Mouse (Mus musculus): ENCODE data around the gene Pid1.
"Not testable (repeated sequence)": the region's sequence is repeated elsewhere in the genome, so short reads cannot be mapped to it uniquely, and the experiment has no call there.

Gene Pid1

GRCm38 (mm10) chr1:84359611-84360500 lies 4.1 kb downstream of the Pid1 start:
- DNase-seq (ENCODE audit: low spot score), result peak; percentile 56

DNA sequence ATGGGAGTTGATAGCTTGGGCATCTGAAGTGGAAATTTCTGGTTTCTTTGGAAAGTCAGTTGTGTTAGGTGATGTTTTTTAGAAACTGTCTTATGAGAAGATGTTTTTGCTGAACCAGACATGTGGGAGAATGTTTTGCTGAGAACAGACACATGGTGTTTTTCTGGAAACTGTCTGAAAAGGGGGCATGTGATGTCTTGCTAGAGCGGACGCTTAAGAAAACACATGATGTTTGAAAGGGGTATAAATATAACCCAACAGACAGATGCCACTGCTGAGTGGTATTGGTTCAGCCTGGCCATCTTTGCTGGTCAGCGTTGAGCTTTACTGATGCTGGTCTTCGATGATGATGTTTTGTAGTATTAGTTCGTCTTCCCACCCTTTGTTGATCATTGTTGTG lies 6.8 kb downstream of the Pid1 start:
- no peak for DNase-seq (ENCODE audit: low spot score)

GRCm38 (mm10) chr1:84350262-84350661 lies 13.7 kb downstream of the Pid1 start:
- no peak for DNase-seq (ENCODE audit: low spot score)

- DNase-seq (ENCODE audit: low spot score), result no peak
Observed at GRCm38 (mm10) chr1:84347796-84348476, 16.0 kb downstream of the Pid1 start.

DNA sequence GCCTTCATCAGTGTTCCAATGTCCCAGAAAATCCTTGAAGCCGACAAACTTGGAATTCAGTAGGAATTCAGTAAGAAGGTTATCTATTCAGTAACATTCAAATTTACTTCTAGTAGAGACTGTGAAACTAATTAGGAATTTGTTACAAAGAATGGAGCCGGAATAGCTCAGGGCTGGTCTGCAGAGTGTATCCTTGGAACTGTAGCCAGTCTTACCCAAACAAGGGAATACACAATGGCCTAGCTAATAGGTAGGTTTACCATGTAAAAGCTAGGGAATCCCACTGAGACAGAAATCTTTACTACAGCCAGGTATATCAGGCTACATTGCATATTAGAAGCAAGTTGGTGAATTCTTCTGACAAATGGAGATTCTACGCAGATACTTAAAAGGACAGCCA lies 31.2 kb downstream of the Pid1 start:
- DNase-seq (ENCODE audit: low spot score), result not testable (repeated sequence)

GRCm38 (mm10) chr1:84331861-84332260 lies 32.1 kb downstream of the Pid1 start:
- not testable (repeated sequence) for DNase-seq (ENCODE audit: low spot score)

DNA sequence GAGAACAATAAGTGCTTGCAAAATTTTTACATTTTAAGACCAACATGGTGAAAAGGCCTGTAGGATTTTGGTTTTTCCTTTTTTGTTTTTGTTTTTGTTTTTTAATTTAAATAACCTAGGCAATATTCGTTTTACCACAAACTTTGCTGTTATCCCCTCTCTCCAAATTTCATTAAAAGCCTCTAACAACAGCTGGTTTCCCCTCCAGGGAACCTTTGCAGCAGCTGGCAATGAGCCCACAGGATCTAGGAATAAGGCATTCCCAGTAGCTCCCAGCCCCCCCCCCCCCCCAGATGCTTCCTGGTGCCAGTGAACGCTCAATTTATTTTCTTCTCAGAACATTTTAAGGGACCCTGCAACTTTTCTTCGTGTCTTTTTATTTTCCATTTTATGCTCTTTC lies 38.7 kb downstream of the Pid1 start:
- no peak for DNase-seq (ENCODE audit: low spot score)

GRCm38 (mm10) chr1:84321327-84321726 lies 42.7 kb downstream of the Pid1 start:
- no peak for DNase-seq (ENCODE audit: low spot score)

- no peak for DNase-seq (ENCODE audit: low spot score)
Observed at GRCm38 (mm10) chr1:84318569-84318968, 45.4 kb downstream of the Pid1 start.

GRCm38 (mm10) chr1:84317827-84318226 lies 46.2 kb downstream of the Pid1 start:
- DNase-seq (ENCODE audit: low spot score), result no peak

- DNase-seq (ENCODE audit: low spot score), result peak; percentile 63
Observed at GRCm38 (mm10) chr1:84309966-84310460, 54.0 kb downstream of the Pid1 start.

DNA sequence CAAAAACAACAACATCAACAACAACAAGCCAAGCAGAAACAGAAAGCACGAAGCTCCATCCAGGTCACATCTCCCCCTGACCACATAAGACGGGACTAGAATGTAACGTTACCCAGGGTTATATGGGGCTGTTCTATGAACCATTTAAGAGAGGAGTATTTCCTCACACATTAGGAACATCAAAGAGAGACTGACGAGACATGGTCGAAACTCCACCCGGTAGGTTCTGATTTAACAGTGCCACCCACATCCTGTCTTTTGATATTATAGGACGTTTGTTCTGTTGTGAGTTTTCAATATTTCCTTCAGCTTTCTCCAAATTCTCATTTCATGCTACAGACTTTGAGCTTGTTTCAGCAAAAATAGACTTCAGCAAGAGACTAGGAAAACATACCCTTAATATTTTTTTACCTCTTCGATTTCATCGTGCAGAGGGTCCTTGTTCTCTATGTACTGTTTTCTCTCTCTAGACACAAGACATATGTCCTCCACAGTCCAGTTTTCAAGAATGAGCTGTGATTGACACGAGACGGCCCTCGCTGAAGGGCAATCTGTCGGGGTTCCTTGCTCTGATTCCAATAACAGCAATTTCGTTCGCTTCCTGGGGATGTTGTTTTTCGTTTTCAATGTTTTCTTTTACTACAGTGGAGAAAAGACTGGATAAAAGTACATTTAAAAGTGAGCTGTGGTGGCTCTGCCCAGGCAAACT lies 58.1 kb downstream of the Pid1 start:
- no peak for DNase-seq (ENCODE audit: low spot score)

DNA sequence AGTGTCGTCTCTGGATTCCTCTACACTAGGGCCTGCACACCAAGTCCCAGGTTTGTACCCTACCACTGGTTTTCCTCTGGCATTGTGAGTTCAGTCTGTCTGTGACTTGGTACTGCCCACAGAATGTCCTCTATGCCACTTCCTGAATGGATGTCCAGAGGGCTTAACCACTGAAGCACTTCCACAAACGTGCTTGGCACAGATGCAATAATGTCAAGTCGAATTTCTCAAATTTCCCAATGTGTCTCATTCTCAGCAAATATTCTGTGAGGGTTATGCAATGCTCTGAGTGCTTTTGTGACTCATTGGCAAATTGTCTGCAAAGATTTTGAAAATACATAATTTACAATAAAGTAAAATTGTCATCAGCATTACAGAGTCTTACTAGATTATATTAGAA lies 61.2 kb downstream of the Pid1 start:
- DNase-seq (ENCODE audit: low spot score), result peak; percentile 31

- DNase-seq (ENCODE audit: low spot score), result no peak
Observed at GRCm38 (mm10) chr1:84299719-84300118, 64.3 kb downstream of the Pid1 start.

DNA sequence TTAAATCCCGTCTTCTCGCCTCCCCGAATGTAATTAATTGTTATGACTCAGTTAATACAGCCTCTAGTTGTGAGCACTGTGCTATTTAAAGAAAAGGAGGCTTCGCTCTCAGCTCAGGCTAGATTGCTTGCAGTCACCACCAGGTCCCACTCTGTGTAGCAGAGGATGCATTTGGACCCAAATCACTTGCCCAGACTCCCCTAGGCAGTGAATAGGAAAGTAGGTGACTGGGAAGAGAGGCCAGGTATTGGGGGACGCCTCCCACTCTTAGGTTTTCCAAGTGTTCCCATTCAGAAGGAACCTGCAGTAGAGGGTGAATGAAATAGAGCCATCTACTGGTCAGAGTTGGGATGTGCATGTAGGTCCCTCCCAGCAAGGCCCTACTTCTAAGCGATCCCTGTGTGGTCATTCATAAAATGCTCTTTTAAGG lies 77.3 kb downstream of the Pid1 start:
- DNase-seq (ENCODE audit: low spot score), result peak; percentile 57

DNA sequence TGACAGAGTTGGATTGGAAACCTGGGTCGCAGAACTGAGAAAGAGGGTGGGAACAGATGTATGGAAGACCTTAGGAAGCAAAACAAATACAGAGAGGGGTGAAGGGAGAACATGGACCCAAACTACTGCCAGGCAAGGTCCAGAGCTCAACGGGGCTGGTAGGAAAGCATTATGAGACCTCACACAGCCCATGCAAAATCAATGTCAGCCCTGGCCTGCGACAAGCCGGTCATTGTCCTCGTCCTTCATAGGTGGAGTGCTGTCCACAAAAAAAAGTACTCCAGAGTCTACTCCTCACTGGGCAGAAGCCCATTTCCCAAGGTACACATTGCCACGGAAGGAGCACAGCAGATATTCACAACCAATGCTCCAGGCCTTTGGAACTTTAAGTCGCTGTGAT lies 78.4 kb downstream of the Pid1 start:
- no peak for DNase-seq (ENCODE audit: low spot score)

DNA sequence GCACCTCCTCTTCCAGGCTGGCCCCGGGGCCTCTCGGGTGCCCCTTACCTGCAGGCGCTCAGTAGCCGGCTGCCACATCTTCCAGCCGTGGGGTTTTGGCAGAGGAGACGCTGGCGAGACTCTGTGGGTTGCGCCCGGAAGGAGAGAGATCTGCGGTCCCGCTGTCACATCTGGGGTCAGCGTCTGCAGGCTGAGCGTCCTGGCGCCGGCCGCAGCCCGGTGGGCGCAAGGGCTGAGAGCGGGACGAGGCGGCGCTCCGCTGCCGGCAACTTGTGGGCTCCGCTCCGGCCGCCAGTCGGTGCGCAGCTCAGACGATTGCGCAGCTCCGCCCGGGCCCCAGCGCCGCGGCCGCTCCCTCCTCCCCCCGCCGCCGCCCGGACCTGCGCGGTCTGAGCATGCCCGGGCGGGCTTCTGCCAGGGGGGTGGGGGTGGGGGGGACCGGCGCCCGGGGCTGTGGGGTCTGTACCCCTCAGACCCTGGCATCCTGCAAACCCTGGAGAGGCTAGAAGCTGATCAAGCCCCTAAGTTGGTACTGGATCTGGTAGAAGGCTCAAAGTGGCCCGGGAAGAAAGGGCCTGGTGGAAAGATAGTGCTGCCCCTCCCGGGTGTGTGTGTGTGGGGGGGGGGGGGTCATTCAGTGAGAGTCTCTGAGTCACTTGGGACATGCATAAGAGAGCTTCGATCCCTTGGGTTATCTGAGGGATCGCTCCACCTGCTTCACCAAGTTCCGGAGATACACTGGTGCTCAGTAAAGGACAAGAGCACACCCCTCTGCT lies 79.5 kb downstream of the Pid1 start:
- peak; percentile 71 for DNase-seq (ENCODE audit: low spot score)

- DNase-seq (ENCODE audit: low spot score), result peak; percentile 43
Observed at GRCm38 (mm10) chr1:84283119-84283518, 80.9 kb downstream of the Pid1 start.

DNA sequence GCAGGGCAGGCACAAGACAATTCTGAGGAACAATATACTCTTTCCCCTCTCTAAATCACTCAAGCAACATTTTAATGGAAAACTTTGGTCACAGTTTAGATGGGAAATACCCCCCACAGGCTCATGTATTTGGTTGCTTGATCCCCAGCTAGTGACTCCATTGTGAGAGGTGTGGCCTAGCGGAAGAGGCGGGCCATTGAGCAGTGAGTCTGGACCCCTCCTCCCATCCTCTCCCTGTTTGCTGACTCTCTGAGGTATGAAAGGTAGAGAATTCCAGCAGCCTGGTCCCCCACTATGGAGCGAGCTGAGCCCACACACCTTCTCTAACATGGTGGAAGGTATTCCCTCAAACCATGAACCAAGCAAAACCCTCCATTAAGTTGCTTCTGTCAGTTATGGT lies 83.8 kb downstream of the Pid1 start:
- no peak for DNase-seq (ENCODE audit: low spot score)

DNA sequence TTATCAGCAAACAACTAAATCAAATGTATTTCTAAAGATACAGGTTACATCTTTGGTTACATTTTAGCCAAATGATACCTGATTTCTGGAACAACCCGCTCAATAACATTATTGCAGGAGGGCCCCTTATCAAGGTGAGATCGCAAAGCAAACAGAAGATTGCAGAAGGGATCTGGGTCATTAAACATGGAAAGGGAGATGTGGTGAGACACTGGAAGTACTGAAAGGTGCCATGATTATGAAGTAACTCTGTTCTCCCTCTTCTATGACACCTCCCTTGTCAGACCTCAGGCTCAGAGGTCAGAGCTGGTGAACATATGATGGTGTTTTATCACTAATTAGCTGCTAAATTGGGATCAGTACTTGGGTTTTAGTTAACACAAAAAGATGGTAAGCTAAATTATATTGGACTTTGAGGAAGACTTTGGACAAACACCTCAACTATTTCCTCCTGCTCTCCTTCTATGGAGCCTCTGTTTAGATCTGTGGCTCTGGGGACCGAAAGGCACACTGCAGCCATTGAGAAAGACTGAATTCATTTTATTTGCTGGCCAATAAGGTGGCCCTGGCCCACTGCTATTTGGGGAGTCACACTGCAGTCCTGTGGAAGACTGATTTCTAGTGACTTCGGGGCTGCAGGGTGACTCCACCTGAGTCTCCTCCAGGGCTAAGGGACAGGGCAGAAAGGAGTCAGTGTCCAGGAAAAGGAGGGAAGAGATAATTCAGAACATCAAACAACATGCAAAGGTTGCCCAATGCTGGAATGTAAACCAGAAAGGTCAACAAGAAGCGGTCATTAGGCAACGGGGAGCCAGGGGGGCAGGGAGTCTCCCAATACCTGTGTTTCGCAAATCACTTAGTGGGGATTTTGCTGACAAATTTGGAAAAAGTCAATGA lies 85.4 kb downstream of the Pid1 start:
- DNase-seq (ENCODE audit: low spot score), result no peak

DNA sequence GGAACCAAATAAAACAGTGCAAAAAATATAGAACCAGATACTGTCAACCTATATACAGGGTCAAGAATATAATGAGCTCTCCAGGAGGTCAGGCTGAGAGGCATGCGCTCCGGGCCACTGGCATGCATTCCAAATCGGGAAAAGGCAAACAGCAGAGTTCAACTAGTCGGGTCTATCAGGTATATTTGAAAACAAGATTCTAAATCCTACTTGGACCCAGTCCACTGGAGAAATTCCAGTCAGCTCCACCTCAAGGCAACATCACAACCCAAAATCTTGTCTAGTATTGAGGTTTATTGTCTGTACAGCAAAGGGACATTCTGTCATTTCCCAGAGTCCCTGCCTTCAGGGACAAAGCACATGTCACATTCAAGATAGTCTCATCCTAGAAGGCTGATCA lies 91.0 kb downstream of the Pid1 start:
- no peak for DNase-seq (ENCODE audit: low spot score)
